Mouse (Mus musculus): ENCODE data around the gene Rpl13.

- no peak for TF ChIP-seq CTCF (IDR thresholded peaks at IDR 0.05; ENCODE audit: low read depth, low read length)
- TF ChIP-seq GATA1 (IDR thresholded peaks at IDR 0.05; ENCODE audit: borderline replicate concordance, low read length): no peak
Measured at GRCm38 (mm10) chr8:123062721-123063120, 39.4 kb upstream of the Rpl13 start, which contains the start of gene Spg7.

All from G1E (cell line).